Mouse (Mus musculus) mesoderm, embryonic 11.5 days (tissue): ENCODE results near the gene Adat2.
A peak's percentile ranks its signal among the peaks of the same experiment; 100 is the strongest.

Experiments
- DNase-seq: peaks from one replicate; pipeline ENCODE4 v3.0.0-alpha.2; 2012; ENCODE audit warnings: low read depth, low spot score

Gene Adat2

DNA sequence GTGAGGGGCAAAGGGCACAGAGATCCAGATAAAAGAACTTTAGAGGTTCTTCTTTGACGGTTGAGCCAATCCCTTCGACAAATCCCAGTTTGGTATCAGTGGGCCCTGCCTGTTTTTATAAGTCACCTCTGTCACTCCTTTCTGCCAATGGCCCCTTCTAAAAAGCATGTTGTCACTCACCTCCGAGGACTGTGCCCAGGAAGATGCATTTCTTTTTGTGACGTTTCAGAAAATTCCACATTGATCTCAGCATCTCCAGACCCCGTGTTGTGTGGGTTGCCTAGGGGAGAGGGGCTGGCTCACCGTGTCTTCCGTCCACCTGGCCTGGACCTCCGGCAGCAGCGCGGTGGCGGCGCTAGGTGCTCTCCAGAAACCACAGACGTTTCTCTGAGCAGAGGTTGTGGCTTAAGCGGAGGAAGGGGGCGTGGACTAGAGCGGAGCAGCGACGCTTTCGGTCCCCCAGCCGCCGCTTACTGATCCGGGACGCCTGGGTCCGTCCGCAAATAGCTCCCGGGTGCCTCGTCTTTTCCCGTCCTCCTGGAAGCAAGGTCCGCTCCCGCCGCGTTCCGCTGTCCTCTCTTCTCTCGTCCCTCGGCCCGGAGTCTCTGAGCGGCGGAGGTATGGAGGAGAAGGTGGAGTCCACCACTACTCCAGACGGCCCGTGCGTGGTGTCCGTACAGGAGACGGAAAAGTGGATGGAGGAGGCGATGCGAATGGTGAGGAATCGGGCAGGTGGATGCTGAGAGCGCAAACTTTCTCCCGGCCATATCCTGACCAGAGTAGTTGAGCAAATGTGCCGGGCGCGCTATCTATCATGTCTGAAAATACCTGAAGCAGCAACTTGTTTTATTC is at the start of gene Adat2, which contains the start of gene Pex3:
Gene Adat2 (plus strand): TSS at position 249 of the 852 bp plus-strand sequence.
Gene Pex3 (minus strand): TSS at position 497 of the 852 bp plus-strand sequence.
- DNase-seq, result peak; percentile 93

DNA sequence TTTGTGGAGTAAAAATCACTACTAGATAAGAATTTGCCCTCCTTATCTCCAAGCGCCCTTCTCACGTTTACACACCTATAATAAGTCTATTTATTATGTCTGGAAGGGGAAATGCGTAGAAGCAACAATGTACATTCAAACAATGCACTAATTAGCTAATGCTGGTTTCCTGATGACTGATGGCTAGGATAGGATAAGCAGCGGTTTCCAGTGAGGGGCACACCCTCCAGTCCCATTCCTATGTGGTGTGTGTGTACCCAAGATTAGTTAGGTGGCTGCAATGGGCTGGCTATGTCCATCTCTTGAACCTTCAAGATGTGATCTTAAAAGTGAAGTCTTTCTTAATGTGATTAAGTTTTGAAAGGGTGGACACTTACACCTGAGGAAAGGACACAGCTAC is 30.8 kb upstream of the Adat2 start:
- no peak for DNase-seq

DNA sequence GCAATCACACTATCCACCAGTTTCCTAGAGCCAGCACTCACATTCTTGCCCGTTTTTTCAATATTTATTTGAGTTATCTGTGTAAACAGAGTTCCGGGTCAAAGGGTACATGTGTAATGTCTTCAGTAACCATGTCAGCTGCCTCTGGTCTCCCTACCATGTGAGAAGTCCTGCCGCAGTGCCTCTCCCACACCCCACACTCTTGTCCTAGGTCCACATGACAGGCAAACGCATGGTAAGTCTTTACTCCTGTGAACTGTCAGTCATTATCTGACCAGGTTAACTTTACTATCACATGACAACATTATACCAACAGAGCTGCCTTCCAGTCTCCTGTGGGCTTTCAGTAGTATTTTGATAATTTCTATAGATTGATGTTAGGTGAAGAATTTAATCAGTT is 24.5 kb upstream of the Adat2 start:
- no peak for DNase-seq

DNA sequence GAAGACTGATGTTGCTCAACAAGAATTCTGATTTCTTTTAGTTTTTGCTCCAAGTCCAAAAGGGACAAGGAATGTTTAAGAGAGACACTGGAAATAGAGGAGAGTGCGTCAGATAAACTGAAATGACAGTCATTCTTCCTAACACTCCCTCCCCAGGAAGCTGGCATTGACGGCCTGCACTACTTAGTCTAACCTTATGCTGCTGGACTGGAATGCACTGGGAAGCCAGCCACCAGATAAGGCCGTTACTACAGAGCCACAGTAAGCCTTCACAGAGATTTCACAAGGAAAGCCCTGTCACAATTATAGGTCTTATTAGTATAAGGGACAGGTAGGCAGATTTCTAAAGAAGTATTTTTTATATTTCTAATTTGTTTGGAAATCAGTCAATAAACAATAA is 17.9 kb upstream of the Adat2 start:
- DNase-seq, result no peak

DNA sequence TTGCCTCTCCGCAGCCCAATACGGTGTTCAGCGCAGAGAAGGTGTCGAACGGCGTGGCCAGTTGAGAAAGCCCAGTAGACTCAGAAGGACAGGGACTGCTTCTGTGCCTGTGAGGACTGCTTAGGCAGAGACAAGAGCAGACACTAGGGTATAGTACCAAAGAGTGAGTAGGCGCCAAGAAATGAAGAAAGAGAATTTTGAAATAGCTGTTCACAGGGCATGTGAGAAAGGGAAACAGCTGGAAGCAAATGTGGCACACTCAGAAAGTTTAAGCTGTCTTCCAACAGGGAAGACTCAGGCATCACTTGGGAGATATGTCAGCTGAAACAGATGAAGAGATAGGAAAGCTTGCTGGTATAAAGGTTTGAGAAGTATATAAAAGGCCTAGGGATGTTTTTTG is 16.0 kb upstream of the Adat2 start:
- DNase-seq, result no peak

DNA sequence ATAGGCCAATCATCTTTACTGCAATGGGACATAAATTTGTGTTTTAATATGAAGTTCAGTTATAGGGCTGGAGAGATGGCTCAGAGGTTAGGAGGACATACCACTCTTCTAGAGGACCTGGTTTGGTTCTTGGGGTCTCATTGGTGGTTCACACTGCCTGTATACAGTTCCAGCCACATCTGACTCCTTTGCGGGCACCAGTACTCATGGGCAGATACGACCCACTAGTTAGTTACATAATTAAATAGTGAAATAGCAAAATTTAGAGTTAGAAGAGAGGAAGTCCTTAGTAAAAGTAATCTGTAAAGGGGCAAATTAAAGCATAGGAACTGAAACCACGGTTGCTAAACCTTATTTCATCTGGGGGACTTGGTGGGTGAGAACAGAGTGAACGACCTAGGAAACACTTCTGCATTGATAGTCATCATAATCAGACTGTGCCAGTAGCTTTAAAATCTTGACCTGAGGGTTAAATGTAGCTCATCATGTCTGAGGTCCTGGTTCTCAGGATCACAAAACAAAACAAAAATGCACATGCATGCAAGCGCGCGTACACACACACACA is 12.8 kb upstream of the Adat2 start:
- DNase-seq, result no peak

DNA sequence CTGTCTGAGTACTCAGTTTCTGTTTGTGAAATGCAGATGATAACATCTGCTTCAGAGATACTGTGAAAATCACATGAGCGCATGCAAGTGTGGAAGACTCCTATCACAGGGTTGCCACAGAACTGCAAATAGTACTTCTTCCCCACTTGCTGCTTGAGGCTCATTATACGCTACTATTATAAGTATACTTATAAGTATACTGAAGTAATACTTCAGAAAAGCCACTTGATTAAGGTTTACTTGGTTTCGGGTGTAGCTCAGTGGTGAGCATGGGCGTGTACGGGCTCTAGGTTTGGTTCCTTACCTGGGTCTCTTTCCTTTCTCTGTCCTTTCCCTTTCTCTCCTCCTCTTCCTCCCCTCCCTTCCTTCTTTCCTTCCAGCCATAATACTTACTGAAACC is 11.0 kb upstream of the Adat2 start:
- no peak for DNase-seq

DNA sequence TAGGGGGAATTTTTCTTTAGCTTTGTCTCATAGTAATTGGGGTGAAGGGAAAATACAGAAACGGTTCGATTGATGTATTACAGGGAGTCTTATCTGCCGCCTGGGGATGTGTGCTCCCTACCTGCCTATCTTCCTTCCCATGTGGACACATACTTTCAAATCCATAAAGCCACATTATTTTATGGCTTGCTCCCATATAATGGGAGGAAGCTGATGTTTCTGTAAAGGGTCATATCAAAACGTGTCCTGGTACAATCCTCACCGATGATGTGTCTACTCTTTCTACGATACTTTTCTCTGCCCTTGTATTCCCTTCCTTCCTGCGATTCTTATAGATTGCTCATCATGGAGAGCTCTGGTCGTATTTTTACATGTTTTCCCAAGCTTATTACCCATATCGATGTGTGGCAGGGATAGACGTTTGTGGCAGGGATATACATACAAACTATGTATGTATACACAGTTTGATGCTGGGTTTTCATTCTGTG is 848 bp downstream of the Adat2 start:
- no peak for DNase-seq

DNA sequence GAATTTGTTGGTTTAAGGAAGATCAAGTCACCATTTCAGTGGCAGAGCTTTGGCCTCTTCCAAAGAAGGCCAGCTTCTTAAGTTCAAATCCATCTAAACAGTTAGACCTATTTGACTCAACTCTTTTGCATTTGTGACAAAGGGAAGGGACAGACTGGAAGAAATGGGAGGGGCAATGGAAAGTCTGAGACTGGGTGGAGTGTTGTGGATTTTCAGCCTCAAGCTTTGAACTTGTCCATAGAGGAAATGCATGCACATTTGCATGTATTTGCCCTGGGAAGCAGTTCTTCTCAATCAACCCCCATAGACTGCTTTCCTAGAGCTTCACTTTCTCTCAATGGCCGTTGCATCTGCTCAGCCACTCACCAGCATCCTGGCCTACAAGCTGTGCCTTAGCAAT is 1.6 kb downstream of the Adat2 start:
- no peak for DNase-seq

DNA sequence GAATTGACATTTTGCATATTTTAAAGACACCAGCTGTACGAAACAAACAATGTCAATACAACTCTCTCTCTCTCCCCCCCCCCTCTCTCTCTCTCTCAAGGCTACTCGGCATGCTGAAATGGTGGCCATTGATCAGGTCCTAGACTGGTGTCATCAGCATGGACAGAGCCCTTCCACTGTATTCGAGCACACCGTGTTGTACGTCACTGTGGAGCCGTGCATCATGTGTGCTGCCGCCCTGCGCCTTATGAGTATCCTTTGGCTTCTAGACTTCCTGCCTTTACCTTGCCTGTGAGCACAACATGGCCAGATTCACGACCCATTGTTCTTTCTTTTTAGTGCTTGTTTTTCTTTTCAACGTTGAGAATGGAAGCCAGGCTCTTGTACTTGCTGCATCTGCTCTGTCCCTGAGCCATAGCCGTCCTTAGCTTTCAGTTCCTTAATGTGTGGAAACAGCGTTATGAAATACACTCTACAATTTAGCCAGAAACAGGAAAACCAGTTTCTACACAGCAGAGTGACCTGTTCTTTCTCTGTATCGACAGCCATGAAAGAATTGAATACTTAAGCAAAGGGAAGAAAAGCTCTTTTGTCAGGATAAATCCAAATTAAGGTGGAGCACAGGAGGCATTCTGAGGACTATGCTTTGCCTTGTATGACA is 7.5 kb downstream of the Adat2 start:
- DNase-seq, result no peak

DNA sequence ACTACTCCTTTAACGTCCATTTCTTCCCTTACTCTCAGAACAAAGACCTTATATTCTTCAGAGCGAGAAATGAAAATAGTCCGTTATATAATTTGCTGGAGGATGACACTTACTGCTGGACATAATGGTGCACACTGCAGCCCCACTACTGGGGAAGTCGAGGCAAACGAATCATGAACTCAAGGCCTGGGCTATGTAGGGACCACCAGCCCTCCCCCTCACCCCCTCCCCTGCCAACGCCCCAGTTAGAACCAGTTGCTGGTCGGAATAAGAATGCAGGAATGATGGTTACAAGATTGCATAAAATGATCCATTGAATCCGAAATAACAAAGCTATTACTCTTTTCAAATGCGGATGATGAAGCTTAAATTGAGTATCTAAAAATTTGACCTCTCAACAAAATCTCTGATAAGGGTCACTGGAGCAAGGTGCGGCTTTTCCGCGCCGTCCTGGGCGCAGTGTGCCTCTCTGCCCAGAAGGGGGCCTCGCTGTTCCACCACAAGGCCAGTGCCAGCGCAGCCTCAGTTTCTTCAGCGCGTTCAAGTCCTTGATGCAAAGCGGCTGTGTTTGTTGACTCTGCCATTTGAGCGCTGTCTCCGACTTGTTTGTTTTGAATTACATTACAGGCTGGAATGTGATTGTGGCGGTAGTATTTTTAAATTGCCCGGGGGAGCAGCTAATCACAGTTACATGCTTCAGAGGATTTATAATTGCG is 11.8 kb downstream of the Adat2 start:
- DNase-seq, result peak; percentile 77

DNA sequence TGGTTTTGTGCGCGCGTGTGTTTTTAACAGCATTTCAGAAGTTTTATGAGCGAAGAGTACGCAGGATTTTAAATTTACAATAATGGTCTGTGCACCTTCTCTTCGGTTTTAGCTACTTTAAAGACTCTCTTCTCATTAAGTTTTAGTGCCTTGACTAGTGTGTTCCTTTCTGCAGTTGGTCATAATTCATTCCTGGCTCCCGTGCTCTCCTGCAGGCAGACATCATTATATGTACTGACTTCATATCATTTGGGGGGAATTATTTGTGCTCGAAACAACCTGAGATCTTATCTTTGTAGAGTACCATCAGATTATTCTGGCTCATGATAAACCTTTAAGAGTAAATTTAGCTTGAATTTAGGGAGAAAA is 12.4 kb downstream of the Adat2 start:
- no peak for DNase-seq

DNA sequence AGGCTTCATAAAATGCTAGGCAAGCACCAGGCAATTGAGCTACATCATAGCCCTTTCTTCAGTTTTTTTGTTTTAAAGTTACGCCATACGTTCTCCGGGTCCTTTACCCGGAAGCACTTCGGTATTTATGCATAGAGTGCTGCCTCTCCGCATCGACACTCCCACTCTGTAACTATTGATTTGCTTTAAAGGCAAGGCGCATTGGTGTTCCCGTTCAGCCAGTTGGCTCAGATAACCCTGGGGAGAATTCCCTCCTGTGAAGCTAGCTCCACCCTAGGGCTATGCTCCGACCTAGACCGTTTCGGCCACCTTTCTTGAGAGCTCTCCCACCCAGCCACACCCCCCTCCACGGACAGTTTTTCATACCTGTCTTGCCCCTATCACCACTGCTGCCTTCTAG is 13.7 kb downstream of the Adat2 start:
- DNase-seq, result no peak

DNA sequence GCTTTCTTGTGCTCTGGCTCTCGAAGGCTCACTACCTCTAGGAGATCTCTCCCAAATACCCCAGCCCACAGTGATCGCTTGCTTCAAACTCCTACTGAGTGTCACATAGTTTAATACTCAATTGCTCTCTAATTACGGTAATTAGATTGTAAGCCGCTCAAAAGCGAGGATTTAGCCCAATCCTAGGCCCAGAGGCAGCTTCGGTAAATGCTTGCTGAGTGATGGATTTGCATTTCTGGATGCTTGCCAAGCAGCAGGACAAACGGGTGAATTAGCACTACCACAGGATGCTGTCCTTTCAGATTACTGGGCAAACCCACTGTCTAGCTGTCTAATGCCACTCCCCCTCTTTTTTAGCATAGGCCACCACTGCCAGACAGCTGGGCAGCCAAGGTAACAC is 17.1 kb downstream of the Adat2 start:
- peak; percentile 13 for DNase-seq

DNA sequence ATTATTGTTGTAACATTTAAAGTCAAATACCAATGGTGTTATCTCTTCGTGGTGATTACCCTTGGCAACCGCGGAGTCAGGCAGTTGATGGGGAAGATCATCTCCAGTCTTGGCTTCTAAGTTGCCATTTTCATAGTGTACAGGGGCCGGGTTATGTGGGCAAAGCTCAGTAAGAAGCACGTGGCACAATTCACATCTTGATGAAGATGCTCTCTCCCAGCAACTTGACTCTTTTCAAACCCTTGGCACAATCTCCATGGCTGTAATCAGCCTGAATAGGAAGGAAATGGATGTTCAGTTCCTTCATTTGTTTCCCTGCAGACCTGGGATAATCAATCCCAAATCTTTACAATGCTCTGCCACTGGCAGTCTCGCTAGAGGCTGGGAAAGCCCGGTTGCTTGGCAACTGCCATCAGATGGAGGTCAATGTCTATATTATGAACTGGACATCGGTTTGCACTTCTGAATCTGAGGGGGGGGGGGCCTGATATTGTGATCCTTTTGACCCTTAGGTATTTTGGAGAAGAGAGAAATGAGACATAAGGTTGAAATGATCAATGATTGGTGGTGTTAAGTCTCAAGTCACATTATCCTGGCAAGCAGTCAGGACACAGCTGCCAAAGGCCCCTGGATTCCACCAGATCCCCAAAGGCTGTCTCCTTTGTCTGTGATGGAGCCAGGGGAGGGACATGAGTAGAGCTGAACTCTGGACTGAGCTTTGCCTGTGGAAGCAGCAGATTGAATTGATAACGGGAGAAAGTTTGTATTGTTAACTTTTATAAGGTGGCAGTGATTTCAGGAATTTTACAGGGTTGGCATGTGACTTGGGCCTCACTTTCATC is 18.2 kb downstream of the Adat2 start:
- DNase-seq, result peak; percentile 48

DNA sequence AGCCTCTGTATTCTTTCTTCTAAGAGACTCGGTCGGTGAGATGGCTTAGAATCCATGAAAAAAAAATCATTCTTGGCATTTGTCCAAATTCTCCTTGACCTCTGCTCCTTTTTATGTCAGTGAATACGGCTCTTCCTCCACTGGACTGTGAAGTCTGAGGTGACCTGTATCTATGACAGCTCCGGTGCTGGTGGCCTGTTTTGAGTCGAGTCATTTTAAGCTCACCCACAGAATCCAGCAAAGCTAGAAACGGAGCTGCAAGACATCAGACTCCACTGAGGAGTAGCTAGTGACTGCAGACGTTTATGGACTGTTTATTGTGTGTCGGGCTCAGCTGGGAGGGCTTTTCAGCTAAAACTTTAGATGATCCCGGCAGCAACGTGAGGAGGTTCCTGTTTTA is 19.3 kb downstream of the Adat2 start:
- peak; percentile 15 for DNase-seq

DNA sequence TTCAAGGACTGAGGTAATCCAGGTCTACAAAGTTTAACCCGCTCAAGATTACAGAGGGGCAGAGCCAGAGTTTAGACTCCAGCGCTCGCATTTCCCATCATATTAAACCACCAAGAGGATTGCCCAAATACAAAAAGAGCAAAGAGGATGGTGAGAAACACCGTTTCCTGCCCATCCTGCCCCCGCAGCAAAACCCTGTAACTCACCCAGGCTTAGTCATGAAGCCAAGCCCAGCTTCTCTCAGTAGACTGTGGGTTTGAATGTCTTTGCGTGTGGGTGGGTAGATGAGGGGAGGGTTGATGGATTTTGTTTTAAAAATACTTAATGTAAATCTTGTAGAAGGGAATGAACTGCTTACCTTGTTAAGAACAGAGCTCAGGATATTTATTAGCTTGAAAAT is 19.7 kb downstream of the Adat2 start:
- DNase-seq, result no peak

DNA sequence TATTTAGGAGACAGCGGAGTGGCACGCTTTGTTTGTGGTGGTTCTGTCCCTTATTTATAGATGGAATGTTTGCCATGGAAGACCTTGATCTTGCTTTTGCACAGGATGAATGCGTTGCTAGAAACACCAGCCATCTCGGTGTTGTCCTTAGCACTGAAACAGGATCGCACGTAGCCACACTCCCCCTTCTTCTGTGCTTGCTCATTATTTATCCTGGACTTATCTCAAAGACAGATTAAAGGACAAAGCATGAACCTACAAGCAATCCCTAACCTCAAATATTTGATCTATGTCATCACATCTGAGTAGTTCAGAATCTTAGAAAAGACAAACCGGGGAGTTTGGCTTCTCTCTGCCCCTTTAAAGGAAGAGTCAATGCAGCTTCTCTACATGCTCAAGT is 24.4 kb downstream of the Adat2 start:
- no peak for DNase-seq

DNA sequence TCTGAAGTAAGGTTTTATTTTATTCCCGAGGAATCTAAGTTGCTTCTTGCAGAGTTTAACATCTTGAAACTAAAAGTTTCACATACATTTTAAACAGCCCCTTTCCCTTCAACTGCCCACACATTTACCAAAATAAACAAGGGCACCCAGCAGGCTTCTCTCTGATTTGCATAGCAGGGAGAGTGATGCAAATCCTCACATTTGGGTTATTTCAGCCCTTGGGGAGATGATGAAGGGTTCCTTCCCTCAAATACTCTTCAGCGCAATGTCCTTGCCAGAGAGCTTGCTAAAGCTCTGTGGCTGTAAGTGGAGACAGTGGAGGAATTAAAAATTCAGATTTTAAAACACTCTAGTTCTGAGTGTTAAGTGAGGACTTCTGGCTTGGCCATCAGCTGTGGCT is 35.2 kb downstream of the Adat2 start:
- no peak for DNase-seq

DNA sequence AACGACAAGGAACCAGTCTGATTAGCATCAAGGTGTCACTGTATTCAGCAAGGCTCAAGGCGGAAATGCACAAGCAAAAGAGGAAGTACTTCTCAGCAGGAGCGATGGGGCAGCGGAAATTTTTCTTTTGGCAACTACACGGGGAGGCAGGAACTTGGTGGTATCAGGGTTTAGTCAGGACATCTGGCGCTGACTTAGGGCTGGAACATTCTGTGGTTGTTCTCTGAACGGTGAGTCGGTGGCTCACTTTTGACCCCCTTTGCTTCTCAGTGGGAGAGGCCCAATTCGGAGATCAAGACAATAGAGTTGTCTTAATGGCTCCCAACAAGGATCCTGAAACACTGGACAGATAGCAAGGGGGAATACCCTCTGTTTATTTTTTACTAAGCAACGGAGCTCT is 39.5 kb downstream of the Adat2 start:
- no peak for DNase-seq

DNA sequence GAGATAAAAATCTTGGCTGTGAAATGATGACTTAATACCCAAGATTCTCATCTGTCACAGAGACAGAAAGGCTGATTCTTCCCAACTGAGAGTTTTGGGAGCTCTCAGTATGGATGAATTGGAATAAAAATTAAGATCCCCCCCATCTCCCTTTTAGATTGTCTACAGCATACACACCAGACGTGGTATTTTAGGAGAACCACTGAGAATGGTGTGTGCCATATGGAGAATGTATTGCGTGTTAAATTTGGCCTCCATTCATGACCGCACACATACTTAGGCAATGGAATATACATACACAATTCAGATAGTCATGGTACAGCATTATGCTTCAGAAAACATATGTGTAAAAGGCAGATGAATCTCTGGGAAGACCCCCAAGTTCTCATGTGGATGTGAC is 40.8 kb downstream of the Adat2 start:
- no peak for DNase-seq
